ENCODE assay signal across 22 mouse cellular contexts in the genomic region with DNA sequence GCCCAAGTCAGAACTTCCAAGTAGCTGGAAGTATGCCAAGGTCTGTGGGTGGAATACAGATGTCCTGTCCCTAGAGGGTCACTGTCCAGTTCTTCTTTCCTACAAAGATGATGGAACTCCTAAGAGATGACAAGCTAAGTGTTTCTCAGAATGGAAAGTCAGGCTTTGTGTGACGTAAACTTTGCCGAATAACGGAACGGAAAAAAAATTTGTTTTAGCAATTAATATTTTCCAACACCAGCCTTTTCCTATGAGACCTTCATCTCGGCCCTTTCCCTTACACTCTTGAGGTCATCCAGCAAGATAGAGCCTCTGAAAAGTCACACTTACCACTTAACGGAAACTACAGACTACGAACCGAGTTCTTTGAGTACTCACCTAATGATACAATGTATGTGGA. TPM values are rescaled to one million over a fixed set of nuclear protein-coding genes. Genes with fewer than 3 reads are reported as not detected.
DNase-seq lines count a peak whose midpoint lies in the region; ATAC-seq and TF ChIP-seq lines count a peak whose summit lies in the region.
"Had no signal": no experiment of that assay in that cellular context is flagged by ENCODE, and none has a peak within 500 bp of the region (broad histone marks: within the 10 kb centered on the region; RNA-seq: fewer than 3 reads in every experiment).

No protein-coding gene starts in this region.

- H3K4me2 ChIP-seq in lung, embryonic 14.5 days: no peak overlapping the region
- H3K4me2 ChIP-seq in midbrain, embryonic 14.5 days (ENCODE audit: low read length): no peak overlapping the region
- no peak overlapping the region for H3K4me2 ChIP-seq in midbrain, embryonic 16.5 days (ENCODE audit: low read length)
- H3K4me2 ChIP-seq in CH12.LX (ENCODE audit: insufficient read depth, low read depth, poor library complexity, severe bottlenecking): peak overlapping the region; percentile 87
- H3K4me2 ChIP-seq in forebrain, embryonic 12.5 days: no peak overlapping the region

- DNase-seq in heart, adult 11 months: peak; percentile 49
- no peak for DNase-seq in heart, postnatal 10 days
- peak; percentile 21 for DNase-seq in lung, embryonic 14.5 days
- DNase-seq in lung, adult 2 months: no peak
- peak; percentile 34 for DNase-seq in midbrain, embryonic 14.5 days
- DNase-seq in CH12.LX (ENCODE audit: extremely low read depth): no peak
- DNase-seq: adrenal gland, adult 2 months; adrenal gland, adult 8-10 months; adrenal gland, postnatal 10 days; adrenal gland, postnatal 14 days; adrenal gland, postnatal 25 days; adrenal gland, postnatal 36 days; B cell, adult 2 months; cerebellum, adult 11 months; cerebellum, adult 11-12 months; cerebellum, adult 18-20 months had no signal

- H3K79me2 ChIP-seq in CH12.LX (replicated peaks; ENCODE audit: control insufficient read depth, extremely low read depth, insufficient read depth, poor library complexity, severe bottlenecking): no peaks in the 10 kb centered on the region

- H3K27me3 ChIP-seq in lung, embryonic 14.5 days (ENCODE audit: insufficient read depth, low read length): no peaks in the 10 kb centered on the region
- no peaks in the 10 kb centered on the region for H3K27me3 ChIP-seq in midbrain, embryonic 14.5 days (ENCODE audit: control insufficient read depth, insufficient read depth, low read length)
- H3K27me3 ChIP-seq in midbrain, embryonic 16.5 days (ENCODE audit: control insufficient read depth, insufficient read depth, low read depth, low read length): no peaks in the 10 kb centered on the region
- peaks cover 9% of the 10 kb centered on the region for H3K27me3 ChIP-seq in CH12.LX (replicated peaks)
- H3K27me3 ChIP-seq in forebrain, embryonic 12.5 days: no peaks in the 10 kb centered on the region
- H3K27me3 ChIP-seq: Patski had no signal

- TF ChIP-seq POLR2A in lung, adult 2 months (IDR thresholded peaks at IDR 0.05; ENCODE audit: borderline replicate concordance, extremely low read depth, low read depth, low read length): no peak
- no peak for TF ChIP-seq POLR2A in CH12.LX (IDR thresholded peaks at IDR 0.05; ENCODE audit: low read depth, low read length)

- no peak overlapping the region for H3K27ac ChIP-seq in lung, embryonic 14.5 days (ENCODE audit: low read depth)
- H3K27ac ChIP-seq in midbrain, embryonic 14.5 days (replicated peaks; ENCODE audit: low read depth, low read length): no peak overlapping the region
- no peak overlapping the region for H3K27ac ChIP-seq in midbrain, embryonic 16.5 days (ENCODE audit: low read length)
- H3K27ac ChIP-seq in CH12.LX (ENCODE audit: insufficient read depth, low read depth): no peak overlapping the region
- no peak overlapping the region for H3K27ac ChIP-seq in forebrain, embryonic 12.5 days

- H3K36me3 ChIP-seq in lung, embryonic 14.5 days (ENCODE audit: insufficient read depth): no peaks in the 10 kb centered on the region
- no peaks in the 10 kb centered on the region for H3K36me3 ChIP-seq in midbrain, embryonic 14.5 days (ENCODE audit: control insufficient read depth, insufficient read depth, low read length)
- no peaks in the 10 kb centered on the region for H3K36me3 ChIP-seq in midbrain, embryonic 16.5 days (ENCODE audit: control insufficient read depth, insufficient read depth, low read length)
- H3K36me3 ChIP-seq in CH12.LX (replicated peaks in 1 of 2; ENCODE audit: control insufficient read depth in 1 of 2, insufficient read depth in 1 of 2, low read length in 1 of 2): no peaks in the 10 kb centered on the region
- H3K36me3 ChIP-seq in forebrain, embryonic 12.5 days (replicated peaks): no peaks in the 10 kb centered on the region
- H3K36me3 ChIP-seq: G1E had no signal

- TF ChIP-seq CTCF in lung, embryonic 14.5 days (IDR thresholded peaks at IDR 0.05; ENCODE audit: low read depth): no peak
- TF ChIP-seq CTCF in lung, adult 2 months (IDR thresholded peaks at IDR 0.05; ENCODE audit: insufficient read depth, low read length): no peak
- no peak for TF ChIP-seq CTCF in CH12.LX (conservative IDR thresholded peaks at IDR 0.05 in 1 of 2, IDR thresholded peaks at IDR 0.05 in 1 of 2; ENCODE audit: low read depth in 2 of 2, low read length in 2 of 2)

- dilution Hi-C loops in CH12.LX (cut with MboI; ENCODE audit: extremely low pct_ligation_motif_present, extremely low pct_unique_long_range_greater_than_20kb, low sequenced_read_pairs): no loop called here

- in situ Hi-C loops in CH12.LX (cut with MboI; ENCODE audit: low pct_ligation_motif_present, low pct_unique_long_range_greater_than_20kb, low sequenced_read_pairs): no loop called here

- intact Hi-C loops in heart, postnatal 10 days (cut with DNase I): no loop called here

- TF ChIP-seq RAD21 in CH12.LX (IDR thresholded peaks at IDR 0.05; ENCODE audit: low read depth, low read length): no peak

- H3K4me3 ChIP-seq in lung, embryonic 14.5 days (ENCODE audit: low read depth, low read length): no peak overlapping the region
- H3K4me3 ChIP-seq in lung, adult 2 months (replicated peaks; ENCODE audit: extremely low read depth, low read depth, low read length): no peak overlapping the region
- no peak overlapping the region for H3K4me3 ChIP-seq in midbrain, embryonic 14.5 days (replicated peaks; ENCODE audit: low read depth, low read length)
- H3K4me3 ChIP-seq in midbrain, embryonic 16.5 days (ENCODE audit: low read depth, low read length): no peak overlapping the region
- H3K4me3 ChIP-seq in CH12.LX (replicated peaks in 1 of 3; ENCODE audit: low read depth in 2 of 3, low read length in 2 of 3, poor library complexity in 1 of 3): no peak overlapping the region
- no peak overlapping the region for H3K4me3 ChIP-seq in forebrain, embryonic 12.5 days (replicated peaks)

- no peaks in the 10 kb centered on the region for H3K4me1 ChIP-seq in lung, embryonic 14.5 days (ENCODE audit: insufficient read depth)
- no peaks in the 10 kb centered on the region for H3K4me1 ChIP-seq in lung, adult 2 months (ENCODE audit: control insufficient read depth, insufficient read depth, low read length)
- H3K4me1 ChIP-seq in midbrain, embryonic 14.5 days (ENCODE audit: control insufficient read depth, insufficient read depth, low read length): no peaks in the 10 kb centered on the region; the same call in 1 of the 2 replicates
- H3K4me1 ChIP-seq in midbrain, embryonic 16.5 days (ENCODE audit: control insufficient read depth, insufficient read depth, low read length): peaks cover 7% of the 10 kb centered on the region; the same call in 1 of the 2 replicates
- peaks cover 0 to 4% of the 10 kb centered on the region in 2 experiments; a peak in 1 of 4 replicates for H3K4me1 ChIP-seq in CH12.LX (ENCODE audit: control insufficient read depth in 1 of 2, insufficient read depth in 2 of 2)
- H3K4me1 ChIP-seq in forebrain, embryonic 12.5 days: 0 out of 2 replicates have a peak, but pooled peaks cover 2% of the 10 kb centered on the region

- 83% methylated on average over 8 of the region's 8 CpGs for WGBS in lung, embryonic 14.5 days
- WGBS in lung, adult 2 months: 81% methylated on average over 8 of the region's 8 CpGs
- WGBS in midbrain, embryonic 14.5 days: 94% methylated on average over 8 of the region's 8 CpGs
- whole genome bisulfite sequencing in midbrain, embryonic 16.5 days: 94% methylated on average over 8 of the region's 8 CpGs
- WGBS in forebrain, embryonic 12.5 days: 95% methylated on average over 8 of the region's 8 CpGs

- no peak for ATAC-seq in lung, embryonic 14.5 days (ENCODE audit: insufficient read depth)
- no peak for ATAC-seq in midbrain, embryonic 14.5 days (ENCODE audit: low FRiP score, low TSS enrichment)
- ATAC-seq in midbrain, embryonic 16.5 days: no peak
- no peak for ATAC-seq in forebrain, embryonic 12.5 days (ENCODE audit: low FRiP score)
- ATAC-seq: activated CD4-positive, CD25-positive, alpha-beta regulatory T cell, adult 4 months; CD4-positive, CD25-positive, alpha-beta regulatory T cell, adult 4 months; Patski had no signal

- no peaks in the 10 kb centered on the region for H3K9me3 ChIP-seq in lung, embryonic 14.5 days (ENCODE audit: low read depth, low read length)
- no peaks in the 10 kb centered on the region for H3K9me3 ChIP-seq in midbrain, embryonic 14.5 days (ENCODE audit: control insufficient read depth, low read length)
- no peaks in the 10 kb centered on the region for H3K9me3 ChIP-seq in midbrain, embryonic 16.5 days (replicated peaks; ENCODE audit: control insufficient read depth, low read length, poor library complexity, severe bottlenecking)
- peaks cover 9% of the 10 kb centered on the region for H3K9me3 ChIP-seq in CH12.LX (replicated peaks; ENCODE audit: low read length)
- H3K9me3 ChIP-seq in forebrain, embryonic 12.5 days: no peaks in the 10 kb centered on the region
- H3K9me3 ChIP-seq: G1E had no signal

- TF ChIP-seq EP300 in CH12.LX (IDR thresholded peaks at IDR 0.05; ENCODE audit: low read length): peak; percentile 78

- no peak overlapping the region for H3K9ac ChIP-seq in lung, embryonic 14.5 days
- H3K9ac ChIP-seq in midbrain, embryonic 14.5 days (replicated peaks; ENCODE audit: low read length): no peak overlapping the region
- H3K9ac ChIP-seq in midbrain, embryonic 16.5 days (ENCODE audit: low read depth, low read length): no peak overlapping the region
- no peak overlapping the region for H3K9ac ChIP-seq in CH12.LX (ENCODE audit: insufficient read depth, low read depth)
- no peak overlapping the region for H3K9ac ChIP-seq in forebrain, embryonic 12.5 days

TF ChIP-seq in CH12.LX, 34 proteins besides CTCF, POLR2A, EP300 and RAD21 (continues in another document):
- TF ChIP-seq NRF1 (IDR thresholded peaks at IDR 0.05; ENCODE audit: low read depth, low read length): no peak

RNA-seq across cellular contexts. Expression of a gene that starts 24.7 kb away (rescaled TPM):
- 10 to 100 TPM; 23.4 to 25.3 TPM for total RNA-seq in heart, postnatal 10 days (2021)
- 32.2 and 33.0 TPM in 2 replicates for polyA plus RNA-seq in lung, embryonic 14.5 days (2014; fragmentation: Nextera tagmentation; extraction: Ambion mirVana)
- 2.0 and 4.3 TPM in 2 replicates for polyA plus RNA-seq in lung, adult 2 months (2012; rRNA removed)
- 31.0 and 39.5 TPM in 2 replicates for polyA plus RNA-seq in midbrain, embryonic 14.5 days (2014; fragmentation: Nextera tagmentation; extraction: Ambion mirVana)
- polyA plus RNA-seq in midbrain, embryonic 16.5 days (2015; fragmentation: Nextera tagmentation; extraction: Ambion mirVana): 33.2 and 36.4 TPM in 2 replicates
- 3.4 and 4.5 TPM in 2 replicates for total RNA-seq in CH12.LX (2012; rRNA removed)
- total RNA-seq in CH12.LX (2014; rRNA removed): 4.3 and 4.9 TPM in 2 replicates
- 4.9 and 5.1 TPM in 2 replicates for polyA plus RNA-seq in CH12.LX (2012; ENCODE audit: insufficient read length, low read depth)
- 34.6 and 37.7 TPM in 2 replicates for polyA plus RNA-seq in forebrain, embryonic 12.5 days (2016; fragmentation: Nextera tagmentation; extraction: Ambion mirVana)

RNA-seq across cellular contexts. Expression of a gene that starts 25.4 kb away (rescaled TPM):
- total RNA-seq in heart, postnatal 10 days (2021): 1 to 10 TPM; 1.2 to 1.4 TPM
- 2.9 and 3.2 TPM in 2 replicates for polyA plus RNA-seq in lung, embryonic 14.5 days (2014; fragmentation: Nextera tagmentation; extraction: Ambion mirVana)
- 2.0 and 2.5 TPM in 2 replicates for polyA plus RNA-seq in lung, adult 2 months (2012; rRNA removed)
- 2.3 and 3.1 TPM in 2 replicates for polyA plus RNA-seq in midbrain, embryonic 14.5 days (2014; fragmentation: Nextera tagmentation; extraction: Ambion mirVana)
- polyA plus RNA-seq in midbrain, embryonic 16.5 days (2015; fragmentation: Nextera tagmentation; extraction: Ambion mirVana): 2.3 and 2.9 TPM in 2 replicates
- not detected in 2 replicates for total RNA-seq in CH12.LX (2012; rRNA removed)
- total RNA-seq in CH12.LX (2014; rRNA removed): not detected in 2 replicates
- polyA plus RNA-seq in CH12.LX (2012; ENCODE audit: insufficient read length, low read depth): not detected in 2 replicates
- polyA plus RNA-seq in forebrain, embryonic 12.5 days (2016; fragmentation: Nextera tagmentation; extraction: Ambion mirVana): 1.7 and 2.2 TPM in 2 replicates
- total RNA-seq: G1E had no signal
- polyA plus RNA-seq: activated CD4-positive, CD25-positive, alpha-beta regulatory T cell, adult 4 months; CD4-positive, CD25-positive, alpha-beta regulatory T cell, adult 4 months had no signal

Comparison
In these comparisons a context has a peak if more than half of its experiments do, and no peak if none do; other contexts are left out.
1. DNase-seq: peak in heart, adult 11 months (single experiment), lung, embryonic 14.5 days (single experiment) and midbrain, embryonic 14.5 days (single experiment); none in heart, postnatal 10 days (0 of 2), lung, adult 2 months (single experiment) and CH12.LX (single experiment).